Comparison of ENCODE assay signal across 12 mouse cellular contexts in genomic region chr13:25993526-25993925, GRCm38 (mm10).
"Had no signal": no experiment of that assay in that cellular context is flagged by ENCODE, and none has a peak within 500 bp of the region (broad histone marks: within the 10 kb centered on the region; RNA-seq: fewer than 3 reads in every experiment).

No protein-coding gene starts in this region.

- H3K4me1 ChIP-seq: limb, embryonic 13.5 days; midbrain, embryonic 12.5 days; neural tube, embryonic 13.5 days had no signal

- H3K4me3 ChIP-seq: layer of hippocampus, adult 2 months; limb, embryonic 13.5 days; midbrain, embryonic 12.5 days; neural tube, embryonic 13.5 days had no signal

- H3K27me3 ChIP-seq: limb, embryonic 13.5 days; midbrain, embryonic 12.5 days; neural tube, embryonic 13.5 days had no signal

- H3K4me2 ChIP-seq: limb, embryonic 13.5 days; midbrain, embryonic 12.5 days; neural tube, embryonic 13.5 days had no signal

- H3K9ac ChIP-seq: limb, embryonic 13.5 days; liver, embryonic 14.5 days; midbrain, embryonic 12.5 days; neural tube, embryonic 13.5 days had no signal

- DNase-seq: left cerebral cortex, postnatal 4 days; lung, adult 18-20 months; retina, postnatal 1 day; right cerebral cortex, postnatal 4 days; spleen, adult 18-20 months; thymus, postnatal 36 days had no signal

- ATAC-seq: midbrain, embryonic 16.5 days had no signal

- H3K36me3 ChIP-seq: limb, embryonic 13.5 days; midbrain, embryonic 12.5 days; neural tube, embryonic 13.5 days had no signal

- H3K9me3 ChIP-seq: limb, embryonic 13.5 days; midbrain, embryonic 12.5 days had no signal

- H3K27ac ChIP-seq: layer of hippocampus, adult 2 months; limb, embryonic 13.5 days; liver, embryonic 14.5 days; midbrain, embryonic 12.5 days; neural tube, embryonic 13.5 days had no signal
